Mouse (Mus musculus): ENCODE measurements around the gene Gpr39. TPM values are rescaled to one million over a fixed set of nuclear protein-coding genes. Genes with fewer than 3 reads are reported as not detected.

The Gpr39 gene
- total and polyA plus RNA-seq, 3 experiments = not detected

GRCm38 (mm10) chr1:125759972-125760695 lies 83.3 kb downstream of the Gpr39 start:
- Histone ChIP-seq H3K27ac (ENCODE audit: control insufficient read depth, low read depth, low read length) (no peak overlapping the region), H3K36me3 (ENCODE audit: control insufficient read depth in 1 of 2, insufficient read depth in 2 of 2, low read length in 2 of 2) (no peaks in the 10 kb centered on the region), H3K9ac (ENCODE audit: control insufficient read depth, low read depth, low read length, poor library complexity, severe bottlenecking) (no peak overlapping the region), H3K4me3 (ENCODE audit: control insufficient read depth in 1 of 2, insufficient read depth in 1 of 2, low read depth in 2 of 2, low read length in 2 of 2) (no peak overlapping the region), H3K27me3 (ENCODE audit: control insufficient read depth in 1 of 2, insufficient read depth in 2 of 2, low read length in 2 of 2) (no peaks in the 10 kb centered on the region), H3K79me2 (ENCODE audit: control insufficient read depth, insufficient read depth, low read length, poor library complexity) (no peaks in the 10 kb centered on the region), H3K4me1 (ENCODE audit: control insufficient read depth in 1 of 2, insufficient read depth in 2 of 2, low read length in 2 of 2) (no peaks in the 10 kb centered on the region), H3K9me3 (replicated peaks; ENCODE audit: insufficient read depth, low read length) (no peaks in the 10 kb centered on the region)
- DNase-seq (ENCODE audit: low read depth, low spot score) = no peak
- no peak for TF ChIP-seq SIN3A (IDR thresholded peaks at IDR 0.05; ENCODE audit: low read length)
- TF ChIP-seq BHLHE40 (IDR thresholded peaks at IDR 0.05; ENCODE audit: borderline replicate concordance, low read depth, low read length) = no peak
- TF ChIP-seq UBTF (IDR thresholded peaks at IDR 0.05; ENCODE audit: borderline replicate concordance, insufficient read depth, low read depth, low read length) = no peak
- no peak for TF ChIP-seq E2F4 (IDR thresholded peaks at IDR 0.05; ENCODE audit: borderline replicate concordance, low read depth, low read length)
- TF ChIP-seq MYB (IDR thresholded peaks at IDR 0.05; ENCODE audit: low read depth, low read length) = no peak
- no peak for TF ChIP-seq POLR2A (IDR thresholded peaks at IDR 0.05; ENCODE audit: control insufficient read depth in 1 of 2, insufficient read depth in 1 of 2, low read depth in 1 of 2, low read length in 2 of 2, poor library complexity in 1 of 2)
- no peak for TF ChIP-seq CTCF (IDR thresholded peaks at IDR 0.05 in 2 of 3, conservative IDR thresholded peaks at IDR 0.05 in 1 of 3; ENCODE audit: control insufficient read depth in 1 of 3, insufficient read depth in 1 of 3, low read depth in 2 of 3, low read length in 3 of 3, poor library complexity in 1 of 3, severe bottlenecking in 1 of 3)
- TF ChIP-seq MAX (IDR thresholded peaks at IDR 0.05; ENCODE audit: low read length) = no peak
- TF ChIP-seq ZMIZ1 (IDR thresholded peaks at IDR 0.05; ENCODE audit: low read depth, low read length) = no peak
- no peak for TF ChIP-seq EP300 (IDR thresholded peaks at IDR 0.05; ENCODE audit: low read depth in 1 of 2, low read length in 2 of 2)

- H3K9ac ChIP-seq (ENCODE audit: control insufficient read depth, low read depth, low read length, poor library complexity, severe bottlenecking) = no peak overlapping the region
- H3K36me3 ChIP-seq (ENCODE audit: control insufficient read depth in 1 of 2, insufficient read depth in 2 of 2, low read length in 2 of 2) = no peaks in the 10 kb centered on the region
- no peak overlapping the region for H3K27ac ChIP-seq (ENCODE audit: control insufficient read depth, low read depth, low read length)
Observed at GRCm38 (mm10) chr1:125760696-125761025, 83.9 kb downstream of the Gpr39 start.

More at GRCm38 (mm10) chr1:125760696-125761025, 83.9 kb downstream of the Gpr39 start:
- Histone ChIP-seq H3K9me3 (replicated peaks; ENCODE audit: insufficient read depth, low read length) (no peaks in the 10 kb centered on the region), H3K27me3 (ENCODE audit: control insufficient read depth in 1 of 2, insufficient read depth in 2 of 2, low read length in 2 of 2) (no peaks in the 10 kb centered on the region), H3K4me3 (ENCODE audit: control insufficient read depth in 1 of 2, insufficient read depth in 1 of 2, low read depth in 2 of 2, low read length in 2 of 2) (no peak overlapping the region), H3K4me1 (ENCODE audit: control insufficient read depth in 1 of 2, insufficient read depth in 2 of 2, low read length in 2 of 2) (no peaks in the 10 kb centered on the region), H3K79me2 (ENCODE audit: control insufficient read depth, insufficient read depth, low read length, poor library complexity) (no peaks in the 10 kb centered on the region)
- TF ChIP-seq ZMIZ1 (IDR thresholded peaks at IDR 0.05; ENCODE audit: low read depth, low read length) (no peak), ZNF384 (IDR thresholded peaks at IDR 0.05; ENCODE audit: low read depth, low read length) (no peak), USF2 (IDR thresholded peaks at IDR 0.05; ENCODE audit: borderline replicate concordance in 1 of 2, insufficient read depth in 1 of 2, low read depth in 1 of 2, low read length in 2 of 2) (no peak), GABPA (IDR thresholded peaks at IDR 0.05; ENCODE audit: low read depth, low read length) (no peak), UBTF (IDR thresholded peaks at IDR 0.05; ENCODE audit: borderline replicate concordance, insufficient read depth, low read depth, low read length) (no peak), MAFK (IDR thresholded peaks at IDR 0.05; ENCODE audit: borderline replicate concordance, low read depth, low read length) (no peak), CHD1 (IDR thresholded peaks at IDR 0.05; ENCODE audit: low read depth, low read length) (no peak), TAL1 (IDR thresholded peaks at IDR 0.05; ENCODE audit: low read length) (no peak), MAZ (IDR thresholded peaks at IDR 0.05; ENCODE audit: low read depth, low read length) (no peak), RCOR1 (IDR thresholded peaks at IDR 0.05; ENCODE audit: low read depth, low read length) (no peak), JUND (IDR thresholded peaks at IDR 0.05; ENCODE audit: low read depth, low read length) (no peak), MYB (IDR thresholded peaks at IDR 0.05; ENCODE audit: low read depth, low read length) (no peak), POLR2AphosphoS5 (IDR thresholded peaks at IDR 0.05; ENCODE audit: borderline replicate concordance, low read depth, low read length) (no peak), MXI1 (IDR thresholded peaks at IDR 0.05; ENCODE audit: low read depth, low read length) (no peak), USF1 (IDR thresholded peaks at IDR 0.05; ENCODE audit: low read depth, low read length) (no peak), ETS1 (IDR thresholded peaks at IDR 0.05; ENCODE audit: low read depth, low read length) (no peak), MYC (IDR thresholded peaks at IDR 0.05; ENCODE audit: low read depth, low read length) (no peak), HCFC1 (IDR thresholded peaks at IDR 0.05; ENCODE audit: low read depth, low read length) (no peak), BHLHE40 (IDR thresholded peaks at IDR 0.05; ENCODE audit: borderline replicate concordance, low read depth, low read length) (no peak), EP300 (IDR thresholded peaks at IDR 0.05; ENCODE audit: low read depth in 1 of 2, low read length in 2 of 2) (no peak)
- DNase-seq (ENCODE audit: low read depth, low spot score) = no peak

Measured in MEL (cell line).